Mouse (Mus musculus) c-Kit-positive CD71-negative TER-119-negative erythroid progenitor cells, embryonic 14.5 days (primary cell): ENCODE measurements around the gene Lpcat3.

Source experiments
- DNase-seq: peaks from one replicate; pipeline ENCODE4 v3.0.0-alpha.2; 2013; ENCODE audit warnings: low read depth

Gene Lpcat3

GRCm38 (mm10) chr6:124704417-124704816 lies 41.6 kb downstream of the Lpcat3 start:
- DNase-seq = no peak

- no peak for DNase-seq
These were observed 43.3 kb downstream of the Lpcat3 start for GRCm38 (mm10) chr6:124706061-124706627.

GRCm38 (mm10) chr6:124708289-124708889 lies 45.6 kb downstream of the Lpcat3 start:
- no peak for DNase-seq

GRCm38 (mm10) chr6:124711824-124712782 lies 49.3 kb downstream of the Lpcat3 start, which contains the start of the genes Emg1 and Phb2:
TSS of gene Emg1 (minus strand) at chr6:124712178.
TSS of gene Phb2 (plus strand) at chr6:124712336.
- peak; percentile 95 for DNase-seq

GRCm38 (mm10) chr6:124712918-124713317 lies 50.1 kb downstream of the Lpcat3 start:
- DNase-seq = no peak

- DNase-seq = peak; percentile 52
These were observed 54.1 kb downstream of the Lpcat3 start for GRCm38 (mm10) chr6:124716864-124717490.

GRCm38 (mm10) chr6:124717968-124718367 lies 55.1 kb downstream of the Lpcat3 start:
- no peak for DNase-seq

GRCm38 (mm10) chr6:124718703-124719102 lies 55.9 kb downstream of the Lpcat3 start:
- DNase-seq = no peak

GRCm38 (mm10) chr6:124719354-124719978 lies 56.6 kb downstream of the Lpcat3 start:
- DNase-seq = no peak

- no peak for DNase-seq
These were observed 58.1 kb downstream of the Lpcat3 start for GRCm38 (mm10) chr6:124720904-124721303.

GRCm38 (mm10) chr6:124722876-124723473 lies 60.1 kb downstream of the Lpcat3 start:
- DNase-seq = no peak

- no peak for DNase-seq
These were observed 60.7 kb downstream of the Lpcat3 start for GRCm38 (mm10) chr6:124723541-124723940.

- no peak for DNase-seq
These were observed 61.6 kb downstream of the Lpcat3 start for GRCm38 (mm10) chr6:124724472-124724871.

GRCm38 (mm10) chr6:124728621-124729020 lies 65.8 kb downstream of the Lpcat3 start:
- DNase-seq = no peak

- DNase-seq = peak; percentile 69
These were observed 67.3 kb downstream of the Lpcat3 start for GRCm38 (mm10) chr6:124729850-124730705.

GRCm38 (mm10) chr6:124731038-124731437 lies 68.2 kb downstream of the Lpcat3 start:
- DNase-seq = no peak

- DNase-seq = no peak
These were observed 69.9 kb downstream of the Lpcat3 start for GRCm38 (mm10) chr6:124732476-124733370.

GRCm38 (mm10) chr6:124734417-124734816 lies 71.6 kb downstream of the Lpcat3 start:
- no peak for DNase-seq

- DNase-seq = no peak
These were observed 74.2 kb downstream of the Lpcat3 start for GRCm38 (mm10) chr6:124737040-124737439.
